Mouse (Mus musculus) erythroblast, adult 5-6 weeks (primary cell): Measurements from ENCODE around the gene Brd3. TPM values are rescaled to one million over a fixed set of nuclear protein-coding genes. Genes with fewer than 3 reads are reported as not detected.
A peak's percentile ranks its signal among the peaks of the same experiment; 100 is the strongest.
"Not testable (repeated sequence)": the region's sequence is repeated elsewhere in the genome, so short reads cannot be mapped to it uniquely, and the experiment has no call there.

Experiments
- ATAC-seq: replicated peaks from 2 replicates; pipeline ENCODE4 v1.8.0; 2016; ENCODE audit warnings: moderate number of reproducible peaks, mild to moderate bottlenecking, moderate TSS enrichment, inconsistent platforms; ENCODE audit not compliant: poor library complexity, low FRiP score, severe bottlenecking
- total RNA-seq, 2 experiments: library from RNA; stranded (forward) in 1 of 2; stranded (reverse) in 1 of 2; fragments of 150-400 nt in 1 of 2; fragments of 200-764, 138-1000 nt in 1 of 2; gene quantifications; 2 replicates each; pipeline versions ENCODE4 v1.2.3 to v1.2.4; 2015 to 2017; ENCODE audit warnings: low replicate concordance in 2 of 2

Brd3 gene
- total RNA-seq, 2 experiments from 2014 or later, result 14.1 to 22.9 TPM

DNA sequence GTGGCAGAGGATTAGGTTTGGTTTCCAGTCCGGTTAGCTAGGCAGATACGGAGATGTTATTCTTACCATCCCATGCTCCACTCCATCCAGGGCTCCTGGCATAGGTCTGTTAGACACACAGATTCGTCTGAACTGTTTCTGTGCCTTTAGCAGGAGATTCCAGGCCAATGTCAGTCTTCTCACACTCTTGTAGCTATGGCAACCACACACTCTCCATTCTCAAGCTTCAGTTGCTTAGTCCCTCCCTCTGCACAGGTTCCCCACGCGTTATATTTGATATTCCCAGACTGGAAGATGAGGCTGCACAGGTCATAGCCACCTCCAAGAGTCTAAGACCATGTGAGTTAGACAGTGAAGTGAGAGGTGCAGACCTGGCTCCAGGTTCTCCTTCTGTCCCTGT is 6.4 kb upstream of the Brd3 start:
- no peak for ATAC-seq

DNA sequence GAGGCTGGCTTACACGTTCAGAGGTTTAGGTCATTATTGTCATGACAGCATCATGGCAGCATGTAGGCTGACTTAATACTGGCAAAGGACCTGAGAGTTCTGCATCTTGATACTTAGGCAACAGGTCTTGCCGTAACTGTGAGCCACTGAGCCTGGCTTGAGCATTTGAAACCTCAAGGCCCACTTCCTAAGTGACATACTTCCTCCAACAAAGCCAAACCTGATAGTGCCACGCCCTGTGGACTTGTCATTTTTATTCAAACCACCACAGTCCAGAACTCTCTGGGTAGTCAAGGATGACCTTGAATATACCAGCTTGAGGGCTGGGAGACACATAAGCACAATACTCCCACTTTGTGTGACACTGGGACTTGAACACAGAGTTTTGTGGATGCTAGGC is 5.4 kb upstream of the Brd3 start:
- no peak for ATAC-seq

DNA sequence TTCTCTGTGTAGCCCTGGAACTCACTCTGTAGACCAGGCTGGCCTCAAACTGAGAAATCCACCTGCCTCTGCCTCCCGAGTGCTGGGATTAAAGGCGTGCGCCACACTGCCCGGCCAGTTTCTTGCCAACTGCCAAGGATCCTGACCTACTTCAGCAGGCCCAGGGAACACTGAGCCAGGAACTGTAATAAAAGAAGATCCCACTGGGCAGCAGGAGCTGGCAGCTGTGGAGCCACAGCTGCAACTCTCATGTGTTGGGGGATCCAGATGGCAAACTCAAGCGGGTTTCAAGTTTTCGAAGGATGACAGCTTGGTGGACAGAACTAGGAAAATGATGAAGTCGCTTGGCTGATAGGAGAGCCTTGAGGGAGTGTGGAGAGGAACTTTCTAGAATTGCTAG is 3.2 kb upstream of the Brd3 start:
- no peak for ATAC-seq

DNA sequence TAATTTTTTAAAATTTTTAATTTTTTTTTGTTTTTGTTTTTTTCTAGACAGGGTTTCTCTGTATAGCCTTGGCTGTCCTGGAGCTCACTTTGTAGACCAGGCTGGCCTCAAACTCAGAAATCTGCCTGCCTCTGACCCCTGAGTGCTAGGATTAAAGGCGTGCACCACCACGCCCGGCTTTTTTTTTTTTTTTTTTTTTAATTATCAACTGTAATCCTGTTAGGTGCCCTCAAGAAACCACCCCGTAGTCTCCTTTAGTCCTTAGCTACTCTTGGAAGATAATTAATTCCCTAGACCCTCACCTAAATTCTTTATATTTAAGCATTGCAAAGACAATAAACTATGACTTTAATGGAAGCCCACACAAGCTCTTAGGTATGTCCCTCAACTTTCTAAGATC is 804 bp downstream of the Brd3 start:
- ATAC-seq, result not testable (repeated sequence)

DNA sequence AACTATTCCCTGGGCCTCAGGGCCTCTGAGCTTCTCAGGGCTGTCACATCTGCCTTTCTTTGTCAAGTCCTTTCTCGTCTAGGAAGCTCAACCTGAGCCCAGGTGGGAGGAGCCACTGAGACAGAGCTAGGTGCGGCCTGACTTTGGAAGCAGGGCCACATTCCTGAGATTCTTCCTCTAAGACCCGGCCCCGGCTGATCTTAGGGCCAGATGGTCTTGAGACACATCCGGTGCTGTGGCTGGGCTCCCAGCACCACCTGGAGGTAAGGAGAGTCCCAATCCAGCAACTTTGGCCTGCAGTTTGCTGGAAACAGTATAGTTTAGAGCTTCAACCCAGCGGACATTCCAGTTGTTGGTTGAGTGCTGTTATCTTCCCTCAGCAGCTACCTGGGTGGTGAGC is 1.9 kb downstream of the Brd3 start:
- ATAC-seq, result no peak

DNA sequence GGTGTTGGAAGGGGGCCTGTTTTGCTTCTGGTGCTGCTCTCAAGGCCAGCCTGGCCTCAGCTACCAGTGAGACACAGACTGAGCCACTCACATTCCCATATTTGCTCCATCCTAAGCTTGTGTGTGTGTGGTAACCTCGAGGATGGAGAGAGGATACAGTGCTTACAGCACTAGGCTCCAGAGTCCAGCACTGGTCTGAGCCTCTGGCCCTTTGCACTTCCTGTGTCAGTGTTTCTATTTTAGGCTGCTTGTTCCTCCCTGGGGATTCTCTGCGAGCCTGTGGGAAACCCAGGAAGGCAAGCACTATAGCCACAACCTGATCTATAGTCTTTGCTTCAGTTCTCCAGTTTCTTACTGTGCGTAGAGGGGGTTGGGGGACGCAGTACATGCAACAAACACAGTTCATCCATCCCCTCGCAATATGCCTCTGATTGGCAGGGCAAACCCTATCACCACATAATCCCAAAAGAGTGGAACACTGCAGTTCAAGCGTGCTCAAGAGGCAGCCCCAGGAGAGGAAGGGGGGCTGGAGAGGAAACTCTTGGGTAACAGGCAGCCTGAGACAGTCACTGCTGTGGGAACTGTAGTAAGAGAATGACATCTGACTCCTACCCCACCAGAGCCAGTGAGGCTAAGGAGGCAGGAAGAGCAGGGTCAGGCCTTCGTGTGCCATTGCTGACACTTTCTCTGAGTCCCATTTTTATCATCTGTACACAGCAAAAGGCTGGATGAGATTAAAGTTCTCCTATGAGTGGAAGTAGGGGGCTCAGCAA is 3.2 kb downstream of the Brd3 start:
- ATAC-seq, result no peak

DNA sequence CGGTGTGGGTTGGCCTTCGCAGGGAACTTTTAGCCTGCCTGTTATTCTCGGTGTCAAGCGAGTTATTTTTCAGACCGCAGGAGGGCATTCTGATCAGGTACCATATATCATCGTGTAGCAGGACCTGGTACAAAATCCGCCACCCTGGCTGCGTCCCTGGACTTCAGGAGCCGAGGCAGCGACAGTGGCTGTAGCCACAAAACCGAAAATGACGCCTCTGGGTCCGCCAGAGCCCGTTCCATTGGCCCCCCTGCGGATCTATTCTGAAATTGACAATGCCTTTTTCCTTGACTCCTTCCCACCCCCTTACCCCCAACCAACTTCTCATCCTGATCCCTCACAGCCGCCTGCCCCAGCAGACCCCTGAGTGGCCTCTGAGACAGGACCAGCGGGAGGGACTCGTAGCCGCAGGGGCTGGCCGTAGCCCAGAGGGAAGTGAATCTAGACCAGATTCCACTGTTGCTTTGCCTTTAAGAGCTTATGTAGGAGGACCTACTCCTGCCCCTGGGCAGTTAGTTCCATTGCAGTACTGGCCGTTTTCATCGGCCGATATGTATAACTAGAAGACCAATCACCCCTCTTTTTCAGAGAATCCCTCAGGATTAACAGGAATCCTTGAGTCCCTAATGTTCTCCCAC is 11.0 kb downstream of the Brd3 start:
- no peak for ATAC-seq

DNA sequence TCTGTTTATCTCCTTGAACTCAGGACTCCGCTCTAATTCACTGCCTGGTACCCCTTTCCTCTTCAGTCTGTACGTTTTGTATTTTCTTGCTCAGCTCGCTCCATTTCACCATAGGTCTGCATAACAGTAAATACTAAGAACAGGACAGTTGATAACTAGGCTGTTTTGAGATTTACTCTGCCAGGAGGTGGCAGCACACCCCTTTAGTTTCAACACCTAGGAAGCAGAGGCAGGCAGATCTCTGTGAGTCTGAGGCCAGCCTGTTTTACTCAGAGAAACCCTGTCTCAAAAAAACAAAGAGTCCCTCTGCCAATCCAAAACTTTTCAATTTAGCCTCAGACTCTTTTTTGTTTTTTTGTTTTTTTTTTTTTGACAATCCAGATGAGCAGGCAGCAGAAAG is 13.5 kb downstream of the Brd3 start:
- no peak for ATAC-seq

DNA sequence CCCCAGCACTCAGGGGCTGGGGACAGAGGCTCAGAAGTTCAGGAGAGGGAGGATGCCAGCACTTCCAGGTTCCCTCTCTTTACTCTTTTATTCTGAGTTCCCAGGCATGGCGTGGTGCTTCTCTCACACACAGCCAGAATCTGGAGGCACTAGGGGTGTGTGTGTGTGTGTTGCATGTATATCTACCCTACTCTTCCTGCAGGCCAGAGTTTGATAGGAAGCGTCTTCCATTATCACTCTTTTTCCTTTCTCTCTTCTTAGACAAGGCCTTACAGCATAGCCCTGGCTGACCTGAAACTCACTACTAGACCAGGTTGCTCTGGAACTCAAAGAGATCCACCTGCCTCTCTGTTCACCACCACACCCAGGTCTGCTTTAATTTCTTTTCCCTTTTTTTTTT is 16.5 kb downstream of the Brd3 start:
- no peak for ATAC-seq

DNA sequence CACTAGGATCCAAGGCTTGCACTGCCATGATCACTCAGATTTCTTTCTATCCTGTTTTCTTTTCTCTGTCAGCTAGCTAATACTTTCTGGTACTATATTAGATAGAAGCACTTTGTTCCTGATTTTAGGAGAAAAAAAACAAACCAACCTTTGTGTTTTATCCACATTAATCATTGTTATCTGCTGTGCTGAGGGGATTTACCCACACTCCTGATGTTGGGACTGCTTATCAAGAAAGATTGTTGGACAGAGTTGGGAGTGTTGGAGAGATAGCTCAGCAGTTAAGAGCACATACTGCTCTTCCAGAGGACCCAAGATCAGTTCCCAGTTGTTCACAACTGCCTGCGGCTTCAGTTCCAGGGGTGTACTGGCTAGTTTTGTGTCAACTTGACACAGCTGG is 19.1 kb downstream of the Brd3 start:
- ATAC-seq, result no peak

DNA sequence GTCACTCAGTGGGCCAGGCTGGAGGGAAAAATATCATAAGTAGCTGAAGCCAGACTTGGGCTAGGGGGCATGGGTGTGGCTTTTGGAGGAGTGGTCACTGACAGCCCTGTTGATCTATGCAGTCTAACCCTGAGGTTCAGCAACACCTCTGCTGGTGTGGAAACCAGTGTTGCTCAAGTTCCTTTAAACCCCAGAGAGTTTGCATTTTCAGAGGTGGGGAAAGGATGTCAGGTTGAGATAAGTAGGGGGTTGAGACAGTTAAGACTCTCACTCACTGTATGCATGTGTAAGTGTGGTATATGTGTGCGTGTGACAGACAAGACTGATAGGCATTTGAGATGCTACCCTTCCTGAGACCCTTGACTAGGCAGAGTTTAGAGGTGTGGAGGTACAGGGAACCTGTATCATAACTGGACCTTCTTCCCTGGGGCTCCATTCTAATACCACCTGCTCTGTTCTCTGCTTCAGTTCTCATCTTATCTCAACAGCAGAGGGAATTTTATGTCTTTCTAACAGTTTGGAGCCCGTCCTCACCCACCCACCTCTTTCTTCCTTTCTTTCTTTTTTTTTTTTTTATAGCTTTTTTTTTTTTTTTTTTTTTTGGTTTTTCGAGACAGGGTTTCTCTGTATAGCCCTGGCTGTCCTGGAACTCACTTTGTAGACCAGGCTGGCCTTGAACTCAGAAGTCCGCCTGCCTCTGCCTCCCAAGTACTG is 20.0 kb downstream of the Brd3 start:
- no peak for ATAC-seq

DNA sequence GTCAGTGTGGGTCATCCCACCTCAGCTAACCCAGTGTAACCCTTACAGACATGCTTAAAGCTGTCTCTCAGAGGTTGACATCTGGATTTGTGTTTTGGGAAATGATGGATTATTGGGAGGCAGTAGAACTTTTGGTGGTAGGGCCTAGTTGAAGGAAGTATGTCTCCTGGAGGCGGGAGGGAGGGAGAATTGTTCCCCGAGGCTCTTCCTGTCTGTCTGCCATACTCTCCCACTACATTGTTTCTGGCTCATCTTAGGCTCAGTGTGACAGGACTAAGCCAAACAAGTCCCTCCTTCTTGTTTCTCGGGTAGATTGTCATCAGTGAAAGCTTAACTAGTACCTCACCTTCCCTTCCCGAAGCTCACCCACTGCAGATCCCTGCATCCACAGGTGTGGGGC is 20.7 kb downstream of the Brd3 start:
- ATAC-seq, result no peak

DNA sequence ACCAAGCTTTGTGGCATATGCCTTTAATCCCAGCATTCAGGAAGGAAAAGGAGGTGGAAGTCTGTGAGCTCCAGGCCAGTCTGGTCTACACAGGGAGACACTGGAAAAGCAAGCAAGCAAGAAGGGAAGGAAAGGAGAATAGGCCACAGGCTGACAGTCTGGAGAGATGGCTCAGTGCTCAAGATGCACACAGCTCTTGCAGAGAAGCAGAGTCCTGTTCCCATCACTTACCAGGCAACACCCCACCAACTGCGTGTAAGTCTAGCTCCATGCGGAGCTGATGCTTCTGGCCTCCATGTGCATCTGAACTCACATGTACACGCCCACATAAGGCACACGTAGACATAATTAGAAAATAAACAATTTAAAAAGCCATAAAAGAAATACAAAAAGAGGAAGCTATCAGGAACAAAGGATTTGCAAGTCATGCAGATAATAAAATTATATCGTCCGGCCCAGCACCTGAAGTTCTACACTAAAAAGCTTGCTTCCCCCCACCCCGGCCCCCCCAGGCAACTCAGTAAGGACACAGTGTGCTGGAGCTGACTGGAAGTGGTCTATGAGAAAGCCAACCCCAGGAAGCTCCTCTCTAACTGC is 25.1 kb downstream of the Brd3 start:
- ATAC-seq, result no peak

DNA sequence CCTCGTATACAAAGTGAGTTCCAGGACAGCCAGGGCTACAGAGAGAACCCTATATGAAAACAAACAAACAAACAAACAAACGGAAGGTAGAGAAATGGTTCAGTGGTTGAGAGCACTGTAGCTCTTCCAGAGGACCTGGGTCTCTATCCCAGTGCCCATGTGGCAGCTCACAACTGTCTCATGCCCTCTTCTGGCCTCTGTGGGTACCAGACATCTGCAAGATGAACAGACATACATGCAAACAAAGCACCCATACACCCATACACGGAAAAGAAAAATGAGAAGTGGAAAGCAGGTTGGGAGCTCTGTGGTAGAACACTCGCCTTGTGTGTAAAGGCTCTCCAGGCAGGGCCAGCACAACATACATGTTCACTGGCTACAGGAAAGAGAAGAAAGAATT is 27.1 kb downstream of the Brd3 start:
- ATAC-seq, result no peak

DNA sequence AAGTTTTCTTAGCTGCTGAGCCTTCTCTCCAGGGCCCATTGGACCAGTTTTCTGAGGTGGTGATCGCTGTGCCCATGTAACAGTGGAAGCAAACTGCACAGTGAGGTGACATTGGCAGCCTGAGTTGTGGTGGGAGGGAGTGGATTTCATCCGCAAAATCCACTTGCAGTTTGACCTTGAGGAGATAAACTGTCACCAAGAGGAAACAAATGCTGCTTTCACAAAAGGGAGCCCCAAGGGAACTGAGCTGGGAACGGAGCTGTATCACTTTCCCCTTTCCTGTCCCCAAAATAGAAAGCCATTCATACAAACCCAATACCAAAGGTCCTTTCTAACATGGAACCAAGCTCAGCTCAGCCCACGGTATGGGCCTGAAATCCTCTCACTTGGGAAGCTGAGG is 27.6 kb downstream of the Brd3 start:
- ATAC-seq, result no peak

DNA sequence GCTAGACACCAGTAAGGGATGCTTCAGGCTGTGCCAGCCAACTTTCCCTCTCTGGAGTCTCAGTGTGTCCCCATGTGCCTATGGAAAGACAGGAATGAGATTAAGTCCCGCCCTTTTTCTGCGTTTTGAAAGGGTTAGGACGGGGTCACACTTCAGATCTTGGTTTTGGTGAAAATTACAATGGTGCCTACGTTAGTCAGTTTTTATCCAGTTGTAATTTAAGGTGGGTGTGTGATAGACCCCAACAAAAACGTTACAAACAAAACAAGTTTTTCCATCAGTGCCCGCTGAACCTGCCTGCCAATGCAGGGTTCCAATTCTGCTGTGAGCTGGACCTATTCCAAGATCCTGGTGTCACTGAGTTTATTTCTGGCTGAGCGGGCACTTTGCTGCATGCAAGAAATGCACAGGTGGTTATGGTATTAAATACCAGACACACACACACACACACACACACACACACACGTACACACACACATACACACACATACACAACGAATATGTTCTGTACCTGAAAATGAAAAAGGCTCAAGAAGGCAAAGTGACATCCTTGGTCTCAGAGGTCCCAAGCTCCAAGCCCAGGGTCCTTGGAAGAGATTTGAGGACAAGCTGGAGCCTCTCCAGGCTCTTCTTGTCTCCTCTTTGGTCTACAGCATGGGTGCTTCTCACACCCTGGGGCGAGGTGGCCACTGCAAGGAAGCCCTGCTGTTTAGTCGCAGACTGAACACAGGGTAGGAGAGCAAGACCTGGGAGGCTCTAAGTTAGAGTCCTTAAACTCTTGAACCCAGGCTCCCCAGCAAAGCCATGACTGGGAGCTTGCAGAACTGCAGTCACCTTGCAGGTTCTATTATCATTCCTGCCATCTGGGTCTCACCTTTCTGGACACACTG is 30.9 kb downstream of the Brd3 start:
- no peak for ATAC-seq

DNA sequence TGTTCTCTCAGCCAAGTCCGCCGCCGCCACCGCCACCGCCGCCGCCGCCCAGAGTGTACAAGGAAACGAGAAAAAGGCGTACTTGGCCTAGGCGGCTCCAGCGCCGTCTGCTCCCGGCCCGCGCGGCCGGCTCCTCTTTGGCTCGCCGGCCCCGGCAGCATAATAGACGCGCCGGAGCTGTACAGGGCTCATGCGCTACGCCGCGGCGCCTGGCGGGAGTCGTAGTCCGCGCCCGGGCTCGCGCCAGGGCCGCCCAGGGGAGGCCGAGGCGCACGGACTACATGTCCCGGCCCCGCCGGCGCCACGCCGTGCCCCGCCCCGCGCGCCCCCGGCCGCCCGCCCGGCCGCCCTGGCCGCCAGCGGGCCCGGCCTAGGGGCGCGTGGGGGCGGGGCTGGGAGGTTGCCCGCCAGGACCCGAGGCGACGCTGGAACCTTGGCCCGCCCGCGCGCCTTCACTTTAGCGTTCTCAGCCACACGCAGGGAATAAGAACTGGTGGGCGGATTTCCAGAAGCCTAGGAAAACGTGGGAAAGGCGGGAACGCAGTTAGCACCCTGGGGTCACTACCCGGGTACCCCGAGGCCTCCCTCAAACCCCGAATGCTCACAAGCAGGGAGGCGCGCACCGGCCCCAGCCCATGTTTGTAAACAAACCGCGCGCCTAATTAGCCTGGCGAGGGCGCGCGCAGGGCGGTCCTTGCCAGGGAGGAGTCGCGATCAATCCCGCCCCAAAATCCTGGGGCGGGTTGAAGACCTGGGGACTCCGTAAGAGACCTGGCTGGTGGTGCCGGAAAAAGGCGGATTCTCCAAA is 31.8 kb downstream of the Brd3 start:
- ATAC-seq, result peak; percentile 82

DNA sequence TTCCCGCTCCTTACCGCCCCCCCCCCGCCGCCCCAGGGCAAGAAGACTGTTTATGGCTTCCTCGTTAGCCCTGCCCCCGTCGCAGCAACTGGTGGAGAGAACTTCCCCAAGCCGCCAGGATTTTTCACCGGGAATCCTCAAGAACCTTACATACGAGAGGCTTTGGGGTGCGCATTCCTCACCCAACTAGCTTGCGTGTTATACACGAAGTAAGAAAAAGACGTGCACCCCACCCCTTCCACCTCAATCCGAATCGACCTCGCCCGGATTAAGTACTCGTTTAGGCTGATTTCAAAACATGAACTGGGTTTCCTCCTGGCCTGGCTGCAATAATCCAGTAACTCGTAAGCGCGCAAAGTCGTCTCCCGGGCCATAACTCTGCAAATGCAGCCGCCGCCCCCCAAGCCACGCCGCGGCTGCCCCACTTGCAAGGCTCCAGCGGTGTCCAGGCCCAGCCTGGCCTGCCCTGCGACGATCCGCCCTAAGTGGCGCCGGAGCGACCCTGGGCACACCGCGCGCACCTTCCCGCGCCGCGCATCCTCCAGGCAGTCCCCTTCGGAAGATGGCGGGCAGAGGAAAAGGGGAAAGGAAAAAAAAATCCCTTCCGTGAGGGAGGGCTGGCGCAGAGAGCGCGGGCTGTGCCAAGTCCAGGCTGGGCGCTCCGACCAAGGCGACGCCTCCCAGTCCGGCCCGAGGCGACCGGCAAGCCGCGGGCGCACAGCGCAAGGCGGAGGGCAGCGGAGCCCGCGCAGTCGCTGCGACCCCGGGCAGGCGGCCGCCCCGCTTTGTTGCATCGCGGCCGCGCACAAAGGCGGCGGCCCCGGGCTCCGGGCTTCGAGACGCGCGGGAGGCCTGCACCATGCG is 32.6 kb downstream of the Brd3 start:
- ATAC-seq, result no peak
